Mouse (Mus musculus) intestine, postnatal 0 days (tissue): ENCODE results near the gene Cacnb4. TPM values are rescaled to one million over a fixed set of nuclear protein-coding genes. Genes with fewer than 3 reads are reported as not detected.

Source experiments
- ATAC-seq: fragments of 200-750 bp; cut with Nextera tagmentation; 2 replicates; pipeline ENCODE4 v1.8.0; 2017; ENCODE audit warnings: mild to moderate bottlenecking, moderate TSS enrichment, moderate library complexity
- H3K27ac ChIP-seq: fragments of 300-500 bp; sonication (generic); 2 replicates; pipeline ENCODE4 v1.5.1; 2014; ENCODE audit warnings: mild to moderate bottlenecking, low read depth, low read length, moderate library complexity
- H3K27me3 ChIP-seq: fragments of 300-500 bp; sonication (generic); replicated peaks from 2 replicates; pipeline ENCODE4 v1.6.1; 2014; ENCODE audit warnings: low read length, mixed read lengths; ENCODE audit not compliant: control insufficient read depth, insufficient read depth
- H3K36me3 ChIP-seq: fragments of 300-500 bp; sonication (generic); 2 replicates; pipeline ENCODE4 v1.6.1; 2014; ENCODE audit warnings: mild to moderate bottlenecking, moderate library complexity; ENCODE audit not compliant: control insufficient read depth, insufficient read depth
- H3K4me1 ChIP-seq: fragments of 300-500 bp; sonication (generic); replicated peaks from 2 replicates; pipeline ENCODE4 v1.6.1; 2014; ENCODE audit warnings: antibody characterized with exemption, low read length, mixed read lengths; ENCODE audit not compliant: control insufficient read depth, insufficient read depth
- H3K4me2 ChIP-seq: fragments of 300-500 bp; sonication (generic); replicated peaks from 2 replicates; pipeline ENCODE4 v1.6.1; 2014; ENCODE audit warnings: low read depth, mild to moderate bottlenecking, moderate library complexity
- H3K4me3 ChIP-seq: fragments of 300-500 bp; sonication (generic); 2 replicates; pipeline ENCODE4 v1.5.1; 2014; ENCODE audit warnings: low read depth, low read length
- H3K9ac ChIP-seq: fragments of 300-500 bp; sonication (generic); 2 replicates; pipeline ENCODE4 v1.6.1; 2014; ENCODE audit warnings: mild to moderate bottlenecking, low read depth, low read length
- H3K9me3 ChIP-seq: fragments of 300-500 bp; sonication (generic); 2 replicates; pipeline ENCODE4 v1.6.1; 2016; ENCODE audit warnings: mixed run types; ENCODE audit not compliant: control insufficient read depth
- CTCF ChIP-seq: sonication (generic); IDR thresholded peaks from 2 replicates; pipeline ENCODE4 v1.5.1; 2016; ENCODE audit warnings: low read depth, mild to moderate bottlenecking, control low read depth, antibody characterized with exemption, moderate library complexity
- WGBS: fragments of 180-500 bp; shearing (Covaris S2); extraction: QIAGEN DNeasy Blood & Tissue Kit; methylation state at CpG from one replicate; pipeline ENCODE4 v1.1.7; 2014; 5-methylcytosine and 5-hydroxymethylcytosine counted together
- polyA plus RNA-seq: library from polyadenylated mRNA; unstranded; fragments of >200 nt; fragmentation: Nextera tagmentation; extraction: Ambion mirVana; gene quantifications from 2 replicates; pipeline ENCODE4 v1.2.1, GENCODE M21; 2015

The Cacnb4 gene
- polyA plus RNA-seq, 1 experiment from 2014 or later, result 0.51 TPM

- Histone ChIP-seq H3K27ac (no peak overlapping the region), H3K36me3 (no peaks in the 10 kb centered on the region), H3K9ac (no peak overlapping the region), H3K9me3 (no peaks in the 10 kb centered on the region), H3K4me2 (no peak overlapping the region), H3K27me3 (no peaks in the 10 kb centered on the region), H3K4me3 (no peak overlapping the region), H3K4me1 (no peaks in the 10 kb centered on the region)
- TF ChIP-seq CTCF, result no peak
- ATAC-seq, result no peak
- WGBS, result 91% methylated on average over 9 of the region's 9 CpGs
These were observed 139.5 kb downstream of the Cacnb4 start for GRCm38 (mm10) chr2:52537155-52537554.

GRCm38 (mm10) chr2:52536511-52536910 is 140.1 kb downstream of the Cacnb4 start:
- no peaks in the 10 kb centered on the region for H3K4me1 ChIP-seq
- H3K27ac ChIP-seq, result no peak overlapping the region
- ATAC-seq, result no peak
- no peak for TF ChIP-seq CTCF
- H3K27me3 ChIP-seq, result no peaks in the 10 kb centered on the region
- WGBS, result 78% methylated on average over 4 of the region's 4 CpGs
- no peaks in the 10 kb centered on the region for H3K36me3 ChIP-seq
- no peak overlapping the region for H3K4me2 ChIP-seq
- H3K4me3 ChIP-seq, result no peak overlapping the region
- H3K9me3 ChIP-seq, result no peaks in the 10 kb centered on the region
- no peak overlapping the region for H3K9ac ChIP-seq

GRCm38 (mm10) chr2:52533696-52534095 is 142.9 kb downstream of the Cacnb4 start:
- H3K4me3 ChIP-seq, result no peak overlapping the region
- H3K27me3 ChIP-seq, result no peaks in the 10 kb centered on the region
- no peak overlapping the region for H3K27ac ChIP-seq
- WGBS, result 65% methylated on average over 5 of the region's 5 CpGs
- no peak for ATAC-seq
- no peak overlapping the region for H3K4me2 ChIP-seq
- H3K9ac ChIP-seq, result no peak overlapping the region
- no peak for TF ChIP-seq CTCF
- H3K4me1 ChIP-seq, result no peaks in the 10 kb centered on the region
- no peaks in the 10 kb centered on the region for H3K9me3 ChIP-seq
- H3K36me3 ChIP-seq, result no peaks in the 10 kb centered on the region

- 83% methylated on average over 2 of the region's 2 CpGs for WGBS
- ATAC-seq, result no peak
- Histone ChIP-seq H3K4me2 (no peak overlapping the region), H3K9me3 (no peaks in the 10 kb centered on the region), H3K27ac (no peak overlapping the region), H3K4me1 (no peaks in the 10 kb centered on the region), H3K36me3 (no peaks in the 10 kb centered on the region), H3K9ac (no peak overlapping the region), H3K4me3 (no peak overlapping the region), H3K27me3 (no peaks in the 10 kb centered on the region)
- no peak for TF ChIP-seq CTCF
These were observed 146.1 kb downstream of the Cacnb4 start for GRCm38 (mm10) chr2:52530521-52530920.

GRCm38 (mm10) chr2:52529245-52529644 is 147.4 kb downstream of the Cacnb4 start:
- 88% methylated on average over 7 of the region's 7 CpGs for WGBS
- Histone ChIP-seq H3K27me3 (no peaks in the 10 kb centered on the region), H3K27ac (no peak overlapping the region), H3K4me3 (no peak overlapping the region), H3K4me1 (no peaks in the 10 kb centered on the region), H3K9ac (no peak overlapping the region), H3K9me3 (no peaks in the 10 kb centered on the region), H3K36me3 (no peaks in the 10 kb centered on the region), H3K4me2 (no peak overlapping the region)
- no peak for TF ChIP-seq CTCF
- no peak for ATAC-seq

- Histone ChIP-seq H3K9me3 (no peaks in the 10 kb centered on the region), H3K27me3 (no peaks in the 10 kb centered on the region), H3K4me3 (no peak overlapping the region), H3K4me2 (no peak overlapping the region), H3K9ac (no peak overlapping the region), H3K4me1 (no peaks in the 10 kb centered on the region), H3K27ac (no peak overlapping the region), H3K36me3 (no peaks in the 10 kb centered on the region)
- no peak for ATAC-seq
- 78% methylated on average over 11 of the region's 11 CpGs for WGBS
- TF ChIP-seq CTCF, result no peak
These were observed 150.6 kb downstream of the Cacnb4 start for GRCm38 (mm10) chr2:52525876-52526592.
